ENCODE assay signal across 18 mouse cellular contexts in genomic region chr9:9027445-9027844, GRCm38 (mm10). TPM values are rescaled to one million over a fixed set of nuclear protein-coding genes. Genes with fewer than 3 reads are reported as not detected.
DNase-seq lines count a peak whose midpoint lies in the region; ATAC-seq lines count a peak whose summit lies in the region.
"Had no signal": no experiment of that assay in that cellular context is flagged by ENCODE, and none has a peak within 500 bp of the region (broad histone marks: within the 10 kb centered on the region; RNA-seq: fewer than 3 reads in every experiment).

No protein-coding gene starts in this region.

- DNase-seq in embryonic facial prominence, embryonic 11.5 days (ENCODE audit: low spot score), result peak; percentile 10
- no peak for DNase-seq in embryonic facial prominence, embryonic 10.5 days (ENCODE audit: low spot score)
- peak; percentile 81 for DNase-seq in midbrain, embryonic 11.5 days (ENCODE audit: low spot score, missing footprints)
- peak; percentile 73 for DNase-seq in embryonic facial prominence, embryonic 14.5 days (ENCODE audit: low spot score)
- DNase-seq in cerebellum, postnatal 4 days (ENCODE audit: low spot score in 2 of 2), result no peak
- DNase-seq in natural killer cell, adult 2 months (ENCODE audit: low spot score in 2 of 2), result no peak
- DNase-seq: adrenal gland, postnatal 10 days; cerebellum, postnatal 25 days; heart, adult 2 months; kidney, adult 11 months; layer of hippocampus, postnatal 36 days; liver; lung, adult 2 months; right cerebral cortex, postnatal 4 days; thymus, postnatal 25 days had no signal

- no peak overlapping the region for H3K4me2 ChIP-seq in embryonic facial prominence, embryonic 11.5 days (ENCODE audit: low read depth, low read length)
- no peak overlapping the region for H3K4me2 ChIP-seq in midbrain, embryonic 11.5 days
- no peak overlapping the region for H3K4me2 ChIP-seq in midbrain, embryonic 15.5 days
- H3K4me2 ChIP-seq in embryonic facial prominence, embryonic 14.5 days (ENCODE audit: low read depth, low read length), result no peak overlapping the region
- no peak overlapping the region for H3K4me2 ChIP-seq in stomach, embryonic 15.5 days

- H3K27me3 ChIP-seq in embryonic facial prominence, embryonic 11.5 days (ENCODE audit: control insufficient read depth, insufficient read depth, low read length), result no peaks in the 10 kb centered on the region
- no peaks in the 10 kb centered on the region for H3K27me3 ChIP-seq in embryonic facial prominence, embryonic 10.5 days (replicated peaks; ENCODE audit: low read depth, poor library complexity, severe bottlenecking)
- no peaks in the 10 kb centered on the region for H3K27me3 ChIP-seq in midbrain, embryonic 11.5 days (ENCODE audit: control insufficient read depth, insufficient read depth, low read length)
- no peaks in the 10 kb centered on the region for H3K27me3 ChIP-seq in midbrain, embryonic 15.5 days (replicated peaks)
- H3K27me3 ChIP-seq in embryonic facial prominence, embryonic 14.5 days (replicated peaks; ENCODE audit: control insufficient read depth, insufficient read depth, low read length), result no peaks in the 10 kb centered on the region
- no peaks in the 10 kb centered on the region for H3K27me3 ChIP-seq in stomach, embryonic 15.5 days (replicated peaks)
- H3K27me3 ChIP-seq: CH12.LX had no signal

- no peak for ATAC-seq in embryonic facial prominence, embryonic 11.5 days (replicated peaks; ENCODE audit: insufficient number of reproducible peaks, low FRiP score, low TSS enrichment, low read depth)
- peak; percentile 81 for ATAC-seq in midbrain, embryonic 11.5 days (ENCODE audit: low FRiP score)
- ATAC-seq in midbrain, embryonic 15.5 days (replicated peaks), result no peak
- ATAC-seq in embryonic facial prominence, embryonic 14.5 days (ENCODE audit: low read depth), result no peak
- ATAC-seq in stomach, embryonic 15.5 days (ENCODE audit: insufficient read depth, low FRiP score, low read depth), result peak; percentile 39; the same call in 1 of the 2 replicates

- no peak overlapping the region for H3K9ac ChIP-seq in embryonic facial prominence, embryonic 11.5 days (replicated peaks; ENCODE audit: low read length)
- no peak overlapping the region for H3K9ac ChIP-seq in midbrain, embryonic 11.5 days (ENCODE audit: low read length)
- no peak overlapping the region for H3K9ac ChIP-seq in midbrain, embryonic 15.5 days
- no peak overlapping the region for H3K9ac ChIP-seq in embryonic facial prominence, embryonic 14.5 days (ENCODE audit: low read depth, low read length)
- H3K9ac ChIP-seq in stomach, embryonic 15.5 days, result no peak overlapping the region

- 7% methylated on average over 5 of the region's 5 CpGs for WGBS in embryonic facial prominence, embryonic 11.5 days
- 10% methylated on average over 5 of the region's 5 CpGs for WGBS in embryonic facial prominence, embryonic 10.5 days
- 5% methylated on average over 5 of the region's 5 CpGs for WGBS in midbrain, embryonic 11.5 days
- 2% methylated on average over 5 of the region's 5 CpGs for WGBS in midbrain, embryonic 15.5 days
- WGBS in embryonic facial prominence, embryonic 14.5 days, result 9% methylated on average over 5 of the region's 5 CpGs
- WGBS in stomach, embryonic 15.5 days, result 16% methylated on average over 5 of the region's 5 CpGs

- no peak overlapping the region for H3K4me3 ChIP-seq in embryonic facial prominence, embryonic 11.5 days (ENCODE audit: low read depth, low read length)
- H3K4me3 ChIP-seq in embryonic facial prominence, embryonic 10.5 days, result no peak overlapping the region
- no peak overlapping the region for H3K4me3 ChIP-seq in midbrain, embryonic 11.5 days (ENCODE audit: low read depth, low read length)
- H3K4me3 ChIP-seq in midbrain, embryonic 15.5 days, result no peak overlapping the region
- H3K4me3 ChIP-seq in embryonic facial prominence, embryonic 14.5 days (ENCODE audit: low read depth, low read length), result no peak overlapping the region
- H3K4me3 ChIP-seq in stomach, embryonic 15.5 days (replicated peaks), result no peak overlapping the region
- H3K4me3 ChIP-seq: heart, adult 2 months had no signal

- no peaks in the 10 kb centered on the region for H3K36me3 ChIP-seq in embryonic facial prominence, embryonic 11.5 days (replicated peaks; ENCODE audit: control insufficient read depth, insufficient read depth, low read depth, low read length)
- peaks cover 9% of the 10 kb centered on the region; the same call in 1 of the 2 replicates for H3K36me3 ChIP-seq in embryonic facial prominence, embryonic 10.5 days (replicated peaks)
- no peaks in the 10 kb centered on the region for H3K36me3 ChIP-seq in midbrain, embryonic 11.5 days (ENCODE audit: control insufficient read depth, insufficient read depth, low read length)
- no peaks in the 10 kb centered on the region for H3K36me3 ChIP-seq in midbrain, embryonic 15.5 days (replicated peaks)
- peaks cover 23% of the 10 kb centered on the region for H3K36me3 ChIP-seq in embryonic facial prominence, embryonic 14.5 days (ENCODE audit: control insufficient read depth, insufficient read depth, low read length)
- H3K36me3 ChIP-seq in stomach, embryonic 15.5 days, result 0 out of 2 replicates have a peak, but pooled peaks cover 3% of the 10 kb centered on the region

- no peaks in the 10 kb centered on the region for H3K9me3 ChIP-seq in embryonic facial prominence, embryonic 11.5 days (replicated peaks; ENCODE audit: control insufficient read depth, low read length)
- H3K9me3 ChIP-seq in embryonic facial prominence, embryonic 10.5 days, result no peaks in the 10 kb centered on the region
- H3K9me3 ChIP-seq in midbrain, embryonic 11.5 days (ENCODE audit: control insufficient read depth, low read length), result no peaks in the 10 kb centered on the region
- H3K9me3 ChIP-seq in midbrain, embryonic 15.5 days, result no peaks in the 10 kb centered on the region
- H3K9me3 ChIP-seq in embryonic facial prominence, embryonic 14.5 days (ENCODE audit: control insufficient read depth, low read length), result no peaks in the 10 kb centered on the region
- H3K9me3 ChIP-seq in stomach, embryonic 15.5 days, result no peaks in the 10 kb centered on the region

- H3K4me1 ChIP-seq in embryonic facial prominence, embryonic 11.5 days (ENCODE audit: control insufficient read depth, insufficient read depth, low read length), result no peaks in the 10 kb centered on the region
- peaks cover 7% of the 10 kb centered on the region; the same call in 1 of the 2 replicates for H3K4me1 ChIP-seq in embryonic facial prominence, embryonic 10.5 days
- peaks cover 2% of the 10 kb centered on the region for H3K4me1 ChIP-seq in midbrain, embryonic 11.5 days (ENCODE audit: control insufficient read depth, insufficient read depth, low read length)
- H3K4me1 ChIP-seq in midbrain, embryonic 15.5 days, result no peaks in the 10 kb centered on the region
- no peaks in the 10 kb centered on the region for H3K4me1 ChIP-seq in embryonic facial prominence, embryonic 14.5 days (ENCODE audit: control insufficient read depth, insufficient read depth, low read length)
- no peaks in the 10 kb centered on the region for H3K4me1 ChIP-seq in stomach, embryonic 15.5 days

- no peak overlapping the region for H3K27ac ChIP-seq in embryonic facial prominence, embryonic 11.5 days (replicated peaks; ENCODE audit: low read depth, low read length)
- H3K27ac ChIP-seq in embryonic facial prominence, embryonic 10.5 days (replicated peaks), result no peak overlapping the region
- no peak overlapping the region; the same call in 1 of the 2 replicates for H3K27ac ChIP-seq in midbrain, embryonic 11.5 days (ENCODE audit: low read depth, low read length)
- H3K27ac ChIP-seq in midbrain, embryonic 15.5 days, result no peak overlapping the region
- H3K27ac ChIP-seq in embryonic facial prominence, embryonic 14.5 days (replicated peaks; ENCODE audit: low read depth, low read length), result peak overlapping the region; percentile 49
- peak overlapping the region; percentile 16; the same call in 1 of the 2 replicates for H3K27ac ChIP-seq in stomach, embryonic 15.5 days
- H3K27ac ChIP-seq: heart, adult 2 months had no signal

RNA-seq across cellular contexts. Expression of gene Gm16485, which starts 55.9 kb away (rescaled TPM):
- 0.10 TPM in 1 of 2 replicates, not detected in the other for polyA plus RNA-seq in embryonic facial prominence, embryonic 11.5 days (2014; fragmentation: Nextera tagmentation; extraction: Ambion mirVana)
- 0.08 TPM in 1 of 2 replicates, not detected in the other for polyA plus RNA-seq in embryonic facial prominence, embryonic 10.5 days (2016; fragmentation: Nextera tagmentation; extraction: Ambion mirVana)
- polyA plus RNA-seq in midbrain, embryonic 11.5 days (2014; fragmentation: Nextera tagmentation; extraction: Ambion mirVana), result not detected in 2 replicates
- 0.54 and 0.65 TPM in 2 replicates for polyA plus RNA-seq in midbrain, embryonic 15.5 days (2015; fragmentation: Nextera tagmentation; extraction: Ambion mirVana)
- 0.05 TPM in 1 of 2 replicates, not detected in the other for polyA plus RNA-seq in embryonic facial prominence, embryonic 14.5 days (2014; fragmentation: Nextera tagmentation; extraction: Ambion mirVana)
- polyA plus RNA-seq in stomach, embryonic 15.5 days (2015; fragmentation: Nextera tagmentation; extraction: Ambion mirVana), result 0.03 TPM in 2 replicates
- polyA plus RNA-seq: heart, adult 2 months had no signal

Comparison
In these comparisons a context has a peak if more than half of its experiments do, and no peak if none do; other contexts are left out.
1. ATAC-seq: peak in midbrain, embryonic 11.5 days (single experiment) and stomach, embryonic 15.5 days (single experiment); none in embryonic facial prominence, embryonic 11.5 days (single experiment), midbrain, embryonic 15.5 days (single experiment) and embryonic facial prominence, embryonic 14.5 days (single experiment).
2. DNase-seq: peak in embryonic facial prominence, embryonic 11.5 days (single experiment), midbrain, embryonic 11.5 days (single experiment) and embryonic facial prominence, embryonic 14.5 days (single experiment); none in embryonic facial prominence, embryonic 10.5 days (single experiment), cerebellum, postnatal 4 days (0 of 2) and natural killer cell, adult 2 months (0 of 2).
3. H3K27ac ChIP-seq: peak in embryonic facial prominence, embryonic 14.5 days (single experiment) and stomach, embryonic 15.5 days (single experiment); none in embryonic facial prominence, embryonic 11.5 days (single experiment), embryonic facial prominence, embryonic 10.5 days (single experiment), midbrain, embryonic 11.5 days (single experiment) and midbrain, embryonic 15.5 days (single experiment).